Mouse (Mus musculus) embryonic facial prominence, embryonic 13.5 days (tissue): ENCODE results near the gene Kansl2. TPM values are rescaled to one million over a fixed set of nuclear protein-coding genes. Genes with fewer than 3 reads are reported as not detected.
A peak's percentile ranks its signal among the peaks of the same experiment; 100 is the strongest.

Source experiments
- ATAC-seq: fragments of 200-750 bp; cut with Nextera tagmentation; 2 replicates; pipeline ENCODE4 v1.8.0; 2017; ENCODE audit warnings: low read depth; ENCODE audit not compliant: insufficient number of reproducible peaks, insufficient read depth, low FRiP score, low TSS enrichment
- H3K27ac ChIP-seq: fragments of 300-500 bp; sonication (generic); 2 replicates; pipeline ENCODE4 v1.5.1; 2015; ENCODE audit warnings: moderate library complexity, mild to moderate bottlenecking, inconsistent platforms
- H3K27me3 ChIP-seq: fragments of 300-500 bp; sonication (generic); 2 replicates; pipeline ENCODE4 v1.6.1; 2015; ENCODE audit warnings: mild to moderate bottlenecking, inconsistent platforms
- H3K36me3 ChIP-seq: fragments of 300-500 bp; sonication (generic); 2 replicates; pipeline ENCODE4 v1.6.1; 2015; ENCODE audit warnings: mild to moderate bottlenecking, inconsistent platforms
- H3K4me1 ChIP-seq: fragments of 300-500 bp; sonication (generic); 2 replicates; pipeline ENCODE4 v1.6.1; 2015; ENCODE audit warnings: inconsistent platforms
- H3K4me2 ChIP-seq: fragments of 300-500 bp; sonication (generic); 2 replicates; pipeline ENCODE4 v1.6.1; 2015; ENCODE audit warnings: moderate library complexity, mild to moderate bottlenecking, inconsistent platforms
- H3K4me3 ChIP-seq: fragments of 300-500 bp; sonication (generic); 2 replicates; pipeline ENCODE4 v1.5.1; 2015; ENCODE audit warnings: mild to moderate bottlenecking, inconsistent platforms
- H3K9ac ChIP-seq: fragments of 300-500 bp; sonication (generic); 2 replicates; pipeline ENCODE4 v1.6.1; 2015; ENCODE audit warnings: mild to moderate bottlenecking, inconsistent platforms
- H3K9me3 ChIP-seq: fragments of 300-500 bp; sonication (generic); 2 replicates; pipeline ENCODE4 v1.6.1; 2016; ENCODE audit warnings: inconsistent platforms
- WGBS: fragments of 180-500 bp; shearing (Covaris S2); methylation state at CpG from one replicate; pipeline ENCODE4 v1.1.7; 2015; ENCODE audit warnings: mixed read lengths; 5-methylcytosine and 5-hydroxymethylcytosine counted together
- polyA plus RNA-seq: library from polyadenylated mRNA; unstranded; fragments of >200 nt; fragmentation: Nextera tagmentation; extraction: Ambion mirVana; gene quantifications from 2 replicates; pipeline ENCODE4 v1.2.1, GENCODE M21; 2015

Kansl2 gene
- 139 and 142 TPM in 2 replicates for polyA plus RNA-seq

DNA sequence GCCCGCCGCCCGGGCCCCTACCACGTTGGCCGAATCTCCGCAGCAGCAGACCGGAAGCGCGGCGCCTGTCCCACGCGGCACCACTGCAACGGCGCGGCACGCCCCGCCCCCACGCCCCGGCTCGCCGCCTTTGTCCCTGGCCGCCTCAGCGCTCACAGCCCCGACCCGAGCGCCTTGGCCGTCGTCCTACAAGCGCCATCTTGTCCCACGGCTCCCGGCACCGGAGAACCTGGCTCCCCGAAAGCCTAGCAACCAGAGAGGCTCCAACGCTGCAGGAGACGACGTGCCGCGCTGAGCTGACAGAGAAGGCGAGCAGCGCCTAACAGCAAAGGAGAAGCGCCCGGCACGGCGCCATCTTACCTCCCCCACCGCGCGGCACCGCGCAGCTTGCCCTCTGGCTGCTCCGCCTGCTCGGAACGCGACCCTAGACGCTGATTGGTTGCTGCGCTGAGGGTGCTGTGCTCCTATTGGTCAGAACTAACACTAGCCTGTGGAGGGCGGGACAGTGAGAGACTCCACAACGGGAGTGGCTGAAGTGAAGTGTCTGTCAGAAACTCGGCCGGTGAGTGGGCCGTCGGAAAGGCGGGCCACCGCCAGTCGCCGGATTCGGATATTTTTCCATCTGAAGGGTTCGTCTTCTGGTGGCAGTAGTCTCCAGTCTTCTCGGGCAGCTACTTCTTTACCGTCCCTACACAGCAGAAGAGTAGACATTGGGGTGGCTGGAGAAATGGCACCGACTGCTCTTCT is at the start of gene Kansl2:
Gene Kansl2, minus strand, starts transcription at position 384 of the 747 bp plus-strand sequence.
- under 1% methylated on average over 68 of the region's 70 CpGs for WGBS
- no peaks in the 10 kb centered on the region for H3K9me3 ChIP-seq
- peak within 1 kb of the TSS; percentile 86 for H3K4me3 ChIP-seq
- ATAC-seq, result peak; percentile 100
- H3K27me3 ChIP-seq, result no peaks in the 10 kb centered on the region
- peak within 1 kb of the TSS; percentile 77 for H3K9ac ChIP-seq
- peak within 1 kb of the TSS; percentile 90 for H3K4me2 ChIP-seq
- peaks cover 9% of the 10 kb centered on the region for H3K4me1 ChIP-seq
- peaks cover 38% of the 10 kb centered on the region for H3K36me3 ChIP-seq
- peak within 1 kb of the TSS; percentile 96 for H3K27ac ChIP-seq

DNA sequence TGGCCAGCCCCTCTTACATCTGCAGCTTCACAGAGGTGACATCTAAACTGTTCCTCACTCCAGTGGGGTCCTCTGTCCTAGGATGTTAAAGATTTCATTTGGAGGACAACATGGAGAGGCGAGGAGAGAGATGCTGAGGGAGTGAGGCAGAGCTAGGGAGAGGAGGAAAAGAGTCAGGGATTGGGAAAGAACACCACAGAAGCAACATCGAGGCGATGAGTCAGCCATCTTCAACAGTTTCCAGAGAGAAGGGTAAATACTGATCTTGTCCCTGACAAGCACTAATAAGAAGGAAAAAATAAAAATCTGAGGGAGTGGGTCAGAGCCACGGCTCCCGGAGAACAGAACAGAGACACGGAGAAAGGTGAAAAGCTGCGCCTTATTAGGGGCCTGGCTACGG is 48.9 kb upstream of the Kansl2 start:
- H3K4me3 ChIP-seq, result no peak overlapping the region
- no peaks in the 10 kb centered on the region for H3K9me3 ChIP-seq
- H3K27ac ChIP-seq, result no peak overlapping the region
- H3K4me2 ChIP-seq, result no peak overlapping the region
- H3K9ac ChIP-seq, result peak overlapping the region; percentile 44; the same call in 1 of the 2 replicates
- H3K27me3 ChIP-seq, result no peaks in the 10 kb centered on the region
- WGBS, result 68% methylated on average over 8 of the region's 8 CpGs
- H3K4me1 ChIP-seq, result no peaks in the 10 kb centered on the region
- ATAC-seq, result no peak
- peaks cover 2% of the 10 kb centered on the region; the same call in 1 of the 2 replicates for H3K36me3 ChIP-seq

DNA sequence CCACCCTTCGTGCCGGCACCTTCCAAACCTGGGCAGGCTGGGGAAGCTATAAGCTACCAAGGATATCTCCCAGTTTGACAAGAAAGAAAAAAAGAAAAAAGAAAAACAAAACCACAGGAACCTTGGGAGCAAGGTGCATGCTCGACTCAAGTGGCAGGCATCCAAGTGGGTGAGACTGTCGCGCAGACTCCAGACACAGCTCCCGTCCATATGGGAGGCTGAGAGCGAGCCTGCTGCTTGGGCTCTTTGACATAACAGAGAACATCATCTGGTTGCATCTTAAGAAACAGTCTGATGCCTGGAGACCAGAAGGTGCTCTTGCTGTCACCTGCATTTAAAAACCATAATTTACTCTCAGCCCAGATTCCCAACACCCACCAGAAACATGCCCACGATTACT is 48.3 kb upstream of the Kansl2 start:
- Histone ChIP-seq H3K9ac (no peak overlapping the region), H3K9me3 (no peaks in the 10 kb centered on the region), H3K27me3 (no peaks in the 10 kb centered on the region), H3K27ac (no peak overlapping the region), H3K4me1 (no peaks in the 10 kb centered on the region), H3K4me3 (no peak overlapping the region), H3K36me3 (no peaks in the 10 kb centered on the region), H3K4me2 (no peak overlapping the region)
- 67% methylated on average over 8 of the region's 8 CpGs for WGBS
- ATAC-seq, result no peak

DNA sequence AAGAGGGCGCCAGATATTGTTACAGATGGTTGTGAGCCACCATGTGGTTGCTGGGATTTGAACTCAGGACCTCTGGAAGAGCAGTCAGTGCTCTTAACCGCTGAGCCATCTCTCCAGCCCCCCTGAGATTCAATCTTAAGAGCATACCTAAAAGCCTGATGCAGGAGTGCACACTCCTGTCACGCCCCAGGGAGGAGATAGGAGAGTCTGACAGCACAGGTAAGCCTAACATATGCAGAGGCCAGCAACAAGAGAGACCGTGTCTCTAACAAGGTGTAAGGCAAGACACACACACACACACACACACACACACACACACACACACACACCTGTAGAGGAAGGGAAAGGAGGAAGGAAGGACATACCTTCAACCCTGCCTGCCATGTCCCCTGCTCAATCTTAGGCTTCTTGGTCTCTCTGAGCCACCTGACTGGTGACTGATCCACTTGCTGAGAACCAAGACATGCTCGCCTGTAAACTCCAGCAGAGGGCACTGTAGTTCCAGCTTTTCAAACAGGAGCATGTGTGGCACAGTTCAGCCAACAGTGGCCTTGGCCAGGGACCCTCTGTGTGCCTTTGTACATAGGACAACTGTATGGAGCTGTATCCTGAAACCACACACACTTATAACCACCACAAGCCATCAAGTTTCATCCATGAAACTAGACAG is 45.9 kb upstream of the Kansl2 start:
- peak; percentile 62 for ATAC-seq
- Histone ChIP-seq H3K9me3 (no peaks in the 10 kb centered on the region), H3K27me3 (no peaks in the 10 kb centered on the region), H3K9ac (no peak overlapping the region), H3K27ac (no peak overlapping the region), H3K4me1 (no peaks in the 10 kb centered on the region), H3K4me3 (no peak overlapping the region), H3K4me2 (no peak overlapping the region), H3K36me3 (no peaks in the 10 kb centered on the region)
- 43% methylated on average over 5 of the region's 5 CpGs for whole genome bisulfite sequencing

DNA sequence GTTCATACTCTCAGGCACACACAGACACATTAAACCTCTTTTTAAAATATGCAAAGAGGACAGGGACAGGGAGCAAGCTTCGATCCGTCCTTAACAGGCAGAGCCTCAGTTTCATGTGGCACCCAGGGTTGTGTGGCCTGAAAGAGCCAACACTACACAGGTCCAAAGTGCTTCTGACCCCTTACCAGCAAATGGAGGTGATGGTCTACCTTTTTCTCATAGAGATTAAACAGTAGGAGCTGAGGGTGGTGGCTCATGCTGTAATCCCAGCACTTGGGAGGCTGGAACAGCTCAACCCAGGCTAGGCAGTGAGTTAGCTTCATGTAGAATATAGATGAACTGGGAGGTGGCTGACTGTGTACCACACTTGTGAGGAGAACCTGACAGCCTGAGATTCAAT is 45.2 kb upstream of the Kansl2 start:
- ATAC-seq, result peak; percentile 56; the same call in 1 of the 2 replicates
- H3K36me3 ChIP-seq, result no peaks in the 10 kb centered on the region
- H3K27me3 ChIP-seq, result no peaks in the 10 kb centered on the region
- no peaks in the 10 kb centered on the region for H3K4me1 ChIP-seq
- 82% methylated on average over 2 of the region's 2 CpGs for WGBS
- H3K9me3 ChIP-seq, result no peaks in the 10 kb centered on the region
- no peak overlapping the region for H3K4me2 ChIP-seq
- H3K9ac ChIP-seq, result 0 out of 2 replicates have a peak overlapping the region, but pooled peaks have one; percentile 11
- no peak overlapping the region for H3K27ac ChIP-seq
- H3K4me3 ChIP-seq, result no peak overlapping the region

DNA sequence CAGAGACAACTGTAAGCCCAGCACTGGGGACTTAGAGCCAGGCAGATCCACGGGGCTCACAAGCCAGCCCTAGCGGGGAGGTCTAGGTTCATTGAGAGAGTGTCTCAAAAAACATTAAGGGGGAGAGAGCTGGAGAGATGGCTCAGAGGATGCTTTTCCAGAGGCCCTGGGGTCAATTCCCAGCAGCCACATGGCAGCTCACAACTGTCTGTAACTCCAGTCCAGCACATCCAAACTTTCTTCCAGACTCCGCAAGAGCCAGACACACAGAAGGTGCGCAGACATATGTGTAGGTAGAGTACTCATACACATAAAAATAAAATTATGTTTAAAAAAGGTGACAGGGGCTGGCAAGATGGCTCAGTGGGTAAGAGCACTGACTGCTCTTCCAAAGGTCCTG is 39.2 kb upstream of the Kansl2 start:
- H3K4me1 ChIP-seq, result peaks cover 7% of the 10 kb centered on the region
- H3K36me3 ChIP-seq, result no peaks in the 10 kb centered on the region
- ATAC-seq, result no peak
- no peak overlapping the region for H3K9ac ChIP-seq
- H3K4me2 ChIP-seq, result no peak overlapping the region
- WGBS, result 77% methylated on average over 4 of the region's 4 CpGs
- no peak overlapping the region for H3K27ac ChIP-seq
- H3K4me3 ChIP-seq, result no peak overlapping the region
- H3K9me3 ChIP-seq, result no peaks in the 10 kb centered on the region
- H3K27me3 ChIP-seq, result no peaks in the 10 kb centered on the region

DNA sequence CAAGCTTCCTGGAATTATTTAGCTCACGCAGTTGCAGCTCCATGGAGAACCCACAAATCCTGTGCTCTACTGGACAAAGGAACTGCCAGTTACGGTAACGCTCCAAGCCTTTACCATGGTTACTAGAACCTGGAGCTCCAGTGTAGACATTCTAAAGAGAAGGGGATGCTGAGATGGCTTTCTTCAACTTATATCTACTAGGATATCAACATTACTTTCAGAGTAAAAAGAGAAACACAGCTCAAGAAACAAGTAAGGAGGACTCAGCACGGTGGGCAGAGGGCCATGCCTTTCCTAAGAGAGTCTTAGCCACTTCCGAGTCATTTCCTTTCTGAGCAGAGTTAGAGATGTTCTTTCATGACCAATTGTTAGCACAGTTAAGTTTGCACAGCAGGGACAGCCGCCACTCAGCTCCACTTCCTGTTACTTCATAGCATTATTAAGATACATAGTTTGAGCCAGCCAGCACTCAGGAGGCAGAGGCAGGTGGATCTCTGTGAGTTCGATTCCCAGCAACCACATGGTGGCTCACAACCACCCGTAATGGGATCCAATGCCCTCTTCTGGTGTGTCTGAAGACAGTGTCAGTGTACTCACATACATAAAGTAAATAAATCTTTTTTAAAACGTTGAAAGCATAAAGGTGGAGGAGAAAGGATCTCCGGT is 36.9 kb upstream of the Kansl2 start, which contains the start of the genes Ccnt1 and 4930415O20Rik:
Gene Ccnt1, minus strand, starts transcription at position 51 of the 666 bp plus-strand sequence.
Gene 4930415O20Rik, plus strand, starts transcription at position 132 of the 666 bp plus-strand sequence.
- WGBS, result 85% methylated on average over 10 of the region's 10 CpGs
- peaks cover 12% of the 10 kb centered on the region for H3K4me1 ChIP-seq
- H3K9me3 ChIP-seq, result no peaks in the 10 kb centered on the region
- H3K9ac ChIP-seq, result no peak within 1 kb of the TSS
- no peak within 1 kb of the TSS for H3K27ac ChIP-seq
- no peaks in the 10 kb centered on the region for H3K27me3 ChIP-seq
- no peak for ATAC-seq
- H3K4me2 ChIP-seq, result no peak within 1 kb of the TSS
- no peak within 1 kb of the TSS for H3K4me3 ChIP-seq
- H3K36me3 ChIP-seq, result no peaks in the 10 kb centered on the region

DNA sequence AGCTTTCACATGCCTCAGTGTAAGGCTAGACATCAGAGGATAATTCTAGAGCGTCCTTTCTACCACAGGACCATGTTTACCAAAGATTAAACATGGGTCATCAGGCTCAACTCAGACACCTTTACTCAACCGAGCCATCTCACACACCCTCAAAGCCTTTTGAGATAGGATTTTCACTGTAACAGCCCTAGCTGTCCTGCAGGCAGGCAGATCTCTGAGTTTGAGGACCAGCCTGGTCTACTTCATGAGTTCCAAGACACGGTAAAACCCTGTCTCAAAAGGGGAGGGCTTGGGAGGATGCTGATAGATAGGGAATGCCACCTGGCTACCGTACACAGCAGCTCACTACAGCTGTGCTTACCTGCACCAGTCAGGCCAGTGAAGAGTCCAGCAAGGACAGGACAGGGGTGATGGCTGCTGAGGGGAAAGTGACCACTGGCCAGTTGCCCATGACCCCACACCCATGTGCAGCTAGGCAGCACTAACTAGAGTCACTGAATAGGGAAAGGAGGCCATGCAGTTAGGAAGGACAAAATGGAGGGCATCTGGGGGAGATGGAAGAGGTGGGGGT is 35.8 kb upstream of the Kansl2 start:
- ATAC-seq, result no peak
- no peak overlapping the region for H3K4me3 ChIP-seq
- peaks cover 23% of the 10 kb centered on the region for H3K4me1 ChIP-seq
- no peaks in the 10 kb centered on the region for H3K9me3 ChIP-seq
- WGBS, result 90% methylated on average over 4 of the region's 4 CpGs
- no peak overlapping the region for H3K27ac ChIP-seq
- H3K4me2 ChIP-seq, result no peak overlapping the region
- no peak overlapping the region for H3K9ac ChIP-seq
- H3K36me3 ChIP-seq, result peaks cover 4% of the 10 kb centered on the region; the same call in 1 of the 2 replicates
- H3K27me3 ChIP-seq, result no peaks in the 10 kb centered on the region

DNA sequence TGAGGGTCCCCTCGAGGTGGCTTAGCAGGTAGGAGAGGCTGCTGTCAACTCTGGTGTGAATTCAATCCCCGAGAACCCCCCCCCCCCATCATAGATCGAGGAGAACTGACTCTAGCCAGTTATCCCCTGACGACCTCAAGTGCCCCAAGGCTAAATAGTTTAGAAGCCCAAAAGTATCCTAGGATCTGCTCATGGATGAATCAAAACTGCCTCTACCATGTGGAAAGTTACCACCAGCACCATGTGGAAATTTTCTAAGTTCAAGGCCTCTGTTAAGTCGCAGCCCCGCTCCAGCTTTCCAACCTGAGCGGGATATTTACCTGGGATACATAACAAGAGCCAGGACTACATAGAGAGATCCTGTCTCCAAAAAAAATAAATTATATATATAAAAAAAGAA is 35.2 kb upstream of the Kansl2 start:
- Histone ChIP-seq H3K9ac (peak overlapping the region; percentile 87), H3K4me1 (peaks cover 26% of the 10 kb centered on the region), H3K36me3 (peaks cover 4% of the 10 kb centered on the region; the same call in 1 of the 2 replicates), H3K27ac (0 out of 2 replicates have a peak overlapping the region, but pooled peaks have one; percentile 95), H3K27me3 (no peaks in the 10 kb centered on the region), H3K9me3 (no peaks in the 10 kb centered on the region), H3K4me3 (peak overlapping the region; percentile 92), H3K4me2 (peak overlapping the region; percentile 83)
- WGBS, result 60% methylated on average over 7 of the region's 7 CpGs
- ATAC-seq, result no peak

DNA sequence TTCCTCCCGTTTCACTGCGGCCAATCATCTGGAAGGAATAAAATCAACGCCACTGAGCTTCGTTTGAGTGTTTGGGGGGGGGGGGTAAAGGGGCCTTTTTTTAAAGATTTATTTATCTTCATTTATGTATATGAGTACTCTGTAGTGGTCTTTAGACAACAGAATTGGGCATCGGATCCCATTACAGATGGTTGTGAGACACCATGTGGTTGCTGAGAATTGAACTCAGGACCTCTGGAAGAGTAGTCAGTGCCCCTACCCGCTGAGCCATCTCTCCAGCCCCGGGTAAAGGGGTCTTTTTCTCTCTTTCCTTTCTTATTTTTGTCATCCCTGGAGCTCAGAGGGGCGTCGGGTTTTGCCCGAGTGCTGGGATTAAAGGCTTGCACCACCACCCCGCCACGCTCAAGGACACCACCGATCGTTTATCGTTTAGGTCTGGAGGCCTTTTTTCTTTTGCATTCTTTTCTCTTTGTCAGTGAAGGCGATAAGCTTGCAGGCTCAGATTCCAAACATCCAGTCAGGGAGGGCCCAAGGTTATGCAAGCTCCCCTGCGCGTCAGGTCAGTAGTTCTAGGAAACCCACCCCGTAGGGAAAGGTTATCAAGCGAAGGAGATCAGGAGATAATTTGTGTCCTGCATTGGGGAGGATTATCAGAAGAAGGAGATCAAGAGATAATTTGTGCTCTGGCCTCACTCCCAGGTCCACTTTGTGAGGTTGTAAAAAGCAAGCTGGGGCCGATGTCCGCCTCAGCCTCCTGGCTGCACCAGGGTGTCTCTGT is 34.4 kb upstream of the Kansl2 start:
- Histone ChIP-seq H3K9ac (peak overlapping the region; percentile 87), H3K4me3 (peak overlapping the region; percentile 92), H3K4me2 (peak overlapping the region; percentile 83), H3K27me3 (no peaks in the 10 kb centered on the region), H3K9me3 (no peaks in the 10 kb centered on the region), H3K27ac (peak overlapping the region; percentile 95), H3K36me3 (peaks cover 7% of the 10 kb centered on the region), H3K4me1 (peaks cover 26% of the 10 kb centered on the region)
- 12% methylated on average over 22 of the region's 22 CpGs for WGBS
- no peak for ATAC-seq
